Mouse (Mus musculus): ENCODE results near the gene Fads2.

Gene Fads2

GRCm38 (mm10) chr19:10102054-10102700 is 631 bp upstream of the Fads2 start:
- no peak for DNase-seq

- DNase-seq, result peak; percentile 80
Observed at GRCm38 (mm10) chr19:10100631-10101071, 895 bp downstream of the Fads2 start.

- DNase-seq, result no peak
Observed at GRCm38 (mm10) chr19:10097826-10098225, 3.7 kb downstream of the Fads2 start.

- no peak for DNase-seq
Observed at GRCm38 (mm10) chr19:10096371-10096876, 5.1 kb downstream of the Fads2 start.

GRCm38 (mm10) chr19:10094695-10095094 is 6.9 kb downstream of the Fads2 start:
- no peak for DNase-seq

- no peak for DNase-seq
Observed at GRCm38 (mm10) chr19:10093829-10094228, 7.7 kb downstream of the Fads2 start.

- no peak for DNase-seq
Observed at GRCm38 (mm10) chr19:10086976-10087375, 14.6 kb downstream of the Fads2 start.

- DNase-seq, result no peak
Observed at GRCm38 (mm10) chr19:10085454-10085853, 16.1 kb downstream of the Fads2 start.

- no peak for DNase-seq
Observed at GRCm38 (mm10) chr19:10082105-10082504, 19.4 kb downstream of the Fads2 start.

- DNase-seq, result no peak
Observed at GRCm38 (mm10) chr19:10080384-10080783, 21.2 kb downstream of the Fads2 start.

GRCm38 (mm10) chr19:10078392-10078791 is 23.2 kb downstream of the Fads2 start:
- DNase-seq, result no peak

GRCm38 (mm10) chr19:10073145-10073544 is 28.4 kb downstream of the Fads2 start:
- no peak for DNase-seq

GRCm38 (mm10) chr19:10071892-10072291 is 29.7 kb downstream of the Fads2 start:
- DNase-seq, result no peak

GRCm38 (mm10) chr19:10071166-10071565 is 30.4 kb downstream of the Fads2 start:
- no peak for DNase-seq

GRCm38 (mm10) chr19:10070186-10070980 is 31.2 kb downstream of the Fads2 start:
- no peak for DNase-seq

GRCm38 (mm10) chr19:10067701-10068100 is 33.8 kb downstream of the Fads2 start:
- DNase-seq, result no peak

- no peak for DNase-seq
Observed at GRCm38 (mm10) chr19:10066502-10066901, 35.0 kb downstream of the Fads2 start.

- DNase-seq, result no peak
Observed at GRCm38 (mm10) chr19:10066189-10066500, 35.4 kb downstream of the Fads2 start.

GRCm38 (mm10) chr19:10065465-10066188 is 35.9 kb downstream of the Fads2 start:
- DNase-seq, result no peak

GRCm38 (mm10) chr19:10064173-10065012 is 37.2 kb downstream of the Fads2 start:
- DNase-seq, result no peak

- DNase-seq, result no peak
Observed at GRCm38 (mm10) chr19:10062862-10063261, 38.7 kb downstream of the Fads2 start.

GRCm38 (mm10) chr19:10062292-10062691 is 39.3 kb downstream of the Fads2 start:
- DNase-seq, result no peak

GRCm38 (mm10) chr19:10061624-10062023 is 39.9 kb downstream of the Fads2 start:
- DNase-seq, result no peak
